Mouse (Mus musculus): ENCODE data around the gene Macc1. TPM values are rescaled to one million over a fixed set of nuclear protein-coding genes. Genes with fewer than 3 reads are reported as not detected.
A peak's percentile ranks its signal among the peaks of the same experiment; 100 is the strongest.
"Not testable (repeated sequence)": the region's sequence is repeated elsewhere in the genome, so short reads cannot be mapped to it uniquely, and the experiment has no call there.

Macc1 gene
- polyA plus RNA-seq, 1 experiment from 2014 or later, result not detected

DNA sequence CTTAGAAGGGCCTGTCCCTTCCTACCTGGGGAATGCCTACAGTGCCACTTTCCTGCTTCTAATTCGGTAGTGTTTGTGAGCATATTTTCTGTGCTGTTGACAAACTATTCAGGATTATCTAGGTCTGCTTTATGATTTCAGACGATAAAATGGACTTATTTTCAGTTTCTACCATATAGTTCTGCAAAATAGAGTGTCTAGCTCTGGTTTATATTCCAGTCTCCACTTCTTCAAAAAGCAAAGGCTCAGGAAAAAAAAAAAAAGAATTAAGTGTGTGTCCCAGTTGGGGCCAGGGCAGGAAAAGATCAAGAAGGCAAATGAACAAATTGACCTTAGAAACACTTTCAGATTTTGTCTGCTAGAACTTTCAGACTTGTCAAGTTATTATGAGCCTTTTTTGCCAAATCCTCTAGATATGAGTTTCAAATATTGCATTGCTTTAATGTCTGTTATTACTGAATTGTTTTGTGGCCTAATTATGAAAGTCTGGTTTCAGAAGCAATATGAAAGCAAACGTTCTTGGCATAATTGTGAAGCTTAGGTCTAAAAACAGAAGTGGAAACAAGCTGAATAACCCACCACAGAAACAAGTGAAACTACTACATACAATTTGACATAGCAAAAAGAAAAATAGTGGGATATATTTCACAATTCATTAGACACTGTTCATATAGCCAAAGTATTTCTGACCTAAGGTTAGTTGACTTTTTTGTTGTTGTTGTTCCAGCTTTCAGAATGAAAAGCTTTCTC lies 881 bp upstream of the Macc1 start:
- no peaks in the 10 kb centered on the region for H3K9me3 ChIP-seq (ENCODE audit: control insufficient read depth, low read length)
- H3K9ac ChIP-seq (replicated peaks; ENCODE audit: low read depth, low read length), result no peak overlapping the region
- H3K36me3 ChIP-seq (ENCODE audit: control insufficient read depth, insufficient read depth, low read length), result no peaks in the 10 kb centered on the region
- H3K27me3 ChIP-seq (ENCODE audit: control insufficient read depth, insufficient read depth, low read length), result no peaks in the 10 kb centered on the region
- no peak overlapping the region for H3K27ac ChIP-seq (ENCODE audit: low read depth, low read length)
- no peak overlapping the region for H3K4me2 ChIP-seq (ENCODE audit: low read depth, low read length)
- H3K4me3 ChIP-seq (ENCODE audit: low read depth, low read length), result no peak overlapping the region
- no peak for ATAC-seq (ENCODE audit: low read depth)
- H3K4me1 ChIP-seq (ENCODE audit: control insufficient read depth, insufficient read depth, low read length), result no peaks in the 10 kb centered on the region
- WGBS, result 77% methylated on average over 3 of the region's 3 CpGs

DNA sequence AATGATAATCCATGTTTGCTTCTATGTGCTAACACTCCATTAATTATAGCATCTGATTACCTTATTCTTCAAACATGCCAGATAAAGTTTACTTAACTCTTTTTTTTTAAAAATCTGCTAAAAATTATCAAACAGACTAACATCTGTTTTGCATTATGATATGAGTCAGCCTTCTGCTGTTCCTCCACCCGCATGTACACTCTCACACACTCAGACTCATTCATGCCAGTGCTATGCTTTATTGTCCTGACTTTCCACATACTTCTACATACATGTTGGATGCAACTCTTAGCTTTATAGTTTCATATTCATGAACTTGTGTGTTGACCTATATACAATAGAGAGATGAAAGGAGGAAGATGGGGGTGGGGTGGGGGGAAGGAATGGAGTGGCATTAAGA lies 4.7 kb downstream of the Macc1 start:
- no peak for ATAC-seq (ENCODE audit: low read depth)
- Histone ChIP-seq H3K4me2 (ENCODE audit: low read depth, low read length) (no peak overlapping the region), H3K9ac (replicated peaks; ENCODE audit: low read depth, low read length) (no peak overlapping the region), H3K4me3 (ENCODE audit: low read depth, low read length) (no peak overlapping the region), H3K27ac (ENCODE audit: low read depth, low read length) (no peak overlapping the region), H3K4me1 (ENCODE audit: control insufficient read depth, insufficient read depth, low read length) (no peaks in the 10 kb centered on the region), H3K27me3 (ENCODE audit: control insufficient read depth, insufficient read depth, low read length) (no peaks in the 10 kb centered on the region), H3K9me3 (ENCODE audit: control insufficient read depth, low read length) (no peaks in the 10 kb centered on the region), H3K36me3 (ENCODE audit: control insufficient read depth, insufficient read depth, low read length) (no peaks in the 10 kb centered on the region)
- 79% methylated on average over 1 of the region's 1 CpGs for WGBS

DNA sequence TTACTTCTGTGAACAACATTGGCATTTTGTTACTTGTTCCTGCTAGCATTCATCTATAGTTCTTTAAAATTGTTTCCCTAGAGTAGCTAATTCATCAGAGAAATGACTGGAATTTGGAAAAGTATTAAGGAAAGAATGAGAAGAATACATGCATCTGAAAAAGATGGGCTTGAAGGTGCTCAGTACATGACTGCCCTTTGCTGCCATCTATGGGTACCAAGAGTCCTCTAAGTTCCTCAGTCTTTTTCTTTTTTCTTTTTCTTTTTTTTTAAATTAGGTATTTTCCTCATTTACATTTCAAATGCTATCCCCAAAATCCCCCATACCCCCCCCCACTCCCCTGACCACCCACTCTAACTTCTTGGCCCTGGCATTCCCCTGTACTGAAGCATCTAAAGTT lies 11.3 kb downstream of the Macc1 start:
- Histone ChIP-seq H3K27me3 (ENCODE audit: control insufficient read depth, insufficient read depth, low read length) (no peaks in the 10 kb centered on the region), H3K4me2 (ENCODE audit: low read depth, low read length) (no peak overlapping the region), H3K4me1 (ENCODE audit: control insufficient read depth, insufficient read depth, low read length) (no peaks in the 10 kb centered on the region), H3K9ac (replicated peaks; ENCODE audit: low read depth, low read length) (no peak overlapping the region), H3K36me3 (ENCODE audit: control insufficient read depth, insufficient read depth, low read length) (no peaks in the 10 kb centered on the region), H3K9me3 (ENCODE audit: control insufficient read depth, low read length) (no peaks in the 10 kb centered on the region), H3K27ac (ENCODE audit: low read depth, low read length) (no peak overlapping the region), H3K4me3 (ENCODE audit: low read depth, low read length) (no peak overlapping the region)
- no peak for ATAC-seq (ENCODE audit: low read depth)

DNA sequence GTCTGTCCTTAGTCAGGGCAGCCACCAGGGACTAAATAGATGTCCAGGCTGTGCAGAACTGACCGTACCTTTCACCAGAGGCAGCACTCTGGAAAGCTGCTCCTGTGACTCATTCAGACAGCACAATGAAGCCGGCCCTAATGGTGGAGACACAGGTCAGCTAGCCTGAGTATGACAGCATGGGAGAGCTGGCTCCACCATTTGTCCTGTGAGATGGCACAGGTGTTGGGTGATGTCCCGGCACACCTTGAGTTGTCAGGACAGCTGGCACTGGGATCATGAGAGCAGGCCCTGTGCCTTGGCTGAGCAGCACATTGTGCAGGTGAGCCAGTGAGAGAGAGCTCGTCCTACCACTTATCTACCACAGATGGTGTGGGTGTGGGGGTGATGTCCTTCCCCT lies 16.6 kb downstream of the Macc1 start:
- Histone ChIP-seq H3K9ac (replicated peaks; ENCODE audit: low read depth, low read length) (no peak overlapping the region), H3K27ac (ENCODE audit: low read depth, low read length) (no peak overlapping the region), H3K9me3 (ENCODE audit: control insufficient read depth, low read length) (no peaks in the 10 kb centered on the region), H3K36me3 (ENCODE audit: control insufficient read depth, insufficient read depth, low read length) (no peaks in the 10 kb centered on the region), H3K4me3 (ENCODE audit: low read depth, low read length) (no peak overlapping the region), H3K4me2 (ENCODE audit: low read depth, low read length) (no peak overlapping the region), H3K4me1 (ENCODE audit: control insufficient read depth, insufficient read depth, low read length) (no peaks in the 10 kb centered on the region), H3K27me3 (ENCODE audit: control insufficient read depth, insufficient read depth, low read length) (no peaks in the 10 kb centered on the region)
- ATAC-seq (ENCODE audit: low read depth), result no peak
- 91% methylated on average over 4 of the region's 4 CpGs for WGBS

DNA sequence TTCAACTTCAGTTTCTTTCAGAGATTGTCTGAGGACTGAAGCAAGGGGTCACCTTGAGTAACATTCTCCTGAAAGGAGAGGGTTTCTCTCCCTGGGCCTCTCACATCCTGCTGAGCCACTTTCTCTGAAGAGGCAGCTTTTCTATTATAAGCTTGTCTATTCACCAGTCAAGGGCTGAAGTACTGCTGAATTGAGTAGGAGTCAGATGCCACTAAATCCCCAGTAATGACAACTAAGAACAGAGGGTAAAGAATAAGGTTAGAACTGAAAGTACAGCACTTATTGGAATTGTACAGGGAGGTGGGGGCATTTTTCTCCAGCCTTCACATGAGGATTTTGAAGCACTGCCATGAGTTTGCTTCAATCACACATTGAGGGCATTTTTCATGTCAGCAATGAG lies 19.3 kb downstream of the Macc1 start:
- Histone ChIP-seq H3K36me3 (ENCODE audit: control insufficient read depth, insufficient read depth, low read length) (no peaks in the 10 kb centered on the region), H3K27ac (ENCODE audit: low read depth, low read length) (no peak overlapping the region), H3K9ac (replicated peaks; ENCODE audit: low read depth, low read length) (no peak overlapping the region), H3K9me3 (ENCODE audit: control insufficient read depth, low read length) (no peaks in the 10 kb centered on the region), H3K4me3 (ENCODE audit: low read depth, low read length) (no peak overlapping the region), H3K27me3 (ENCODE audit: control insufficient read depth, insufficient read depth, low read length) (no peaks in the 10 kb centered on the region), H3K4me1 (ENCODE audit: control insufficient read depth, insufficient read depth, low read length) (no peaks in the 10 kb centered on the region), H3K4me2 (ENCODE audit: low read depth, low read length) (no peak overlapping the region)
- ATAC-seq (ENCODE audit: low read depth), result no peak

DNA sequence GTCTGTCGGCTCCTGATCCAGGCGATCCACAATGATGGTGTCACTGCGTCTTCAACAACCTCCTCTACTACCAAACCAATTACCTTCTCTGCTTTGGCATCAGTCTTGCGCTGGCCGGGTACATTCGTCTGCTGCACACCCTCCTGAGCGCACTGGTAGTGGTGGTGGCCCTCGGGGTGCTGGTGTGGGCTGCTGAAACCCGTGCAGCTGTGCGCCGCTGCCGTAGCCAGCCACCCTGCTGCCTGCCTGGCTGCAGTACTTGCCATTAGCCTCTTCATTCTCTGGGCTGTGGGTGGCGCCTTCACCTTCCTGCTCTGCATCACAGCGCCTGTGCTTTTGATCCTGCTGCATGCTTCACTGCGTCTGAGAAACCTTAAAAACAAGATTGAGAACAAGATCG lies 38.5 kb downstream of the Macc1 start:
- not testable (repeated sequence) for H3K9me3 ChIP-seq (ENCODE audit: control insufficient read depth, low read length)

DNA sequence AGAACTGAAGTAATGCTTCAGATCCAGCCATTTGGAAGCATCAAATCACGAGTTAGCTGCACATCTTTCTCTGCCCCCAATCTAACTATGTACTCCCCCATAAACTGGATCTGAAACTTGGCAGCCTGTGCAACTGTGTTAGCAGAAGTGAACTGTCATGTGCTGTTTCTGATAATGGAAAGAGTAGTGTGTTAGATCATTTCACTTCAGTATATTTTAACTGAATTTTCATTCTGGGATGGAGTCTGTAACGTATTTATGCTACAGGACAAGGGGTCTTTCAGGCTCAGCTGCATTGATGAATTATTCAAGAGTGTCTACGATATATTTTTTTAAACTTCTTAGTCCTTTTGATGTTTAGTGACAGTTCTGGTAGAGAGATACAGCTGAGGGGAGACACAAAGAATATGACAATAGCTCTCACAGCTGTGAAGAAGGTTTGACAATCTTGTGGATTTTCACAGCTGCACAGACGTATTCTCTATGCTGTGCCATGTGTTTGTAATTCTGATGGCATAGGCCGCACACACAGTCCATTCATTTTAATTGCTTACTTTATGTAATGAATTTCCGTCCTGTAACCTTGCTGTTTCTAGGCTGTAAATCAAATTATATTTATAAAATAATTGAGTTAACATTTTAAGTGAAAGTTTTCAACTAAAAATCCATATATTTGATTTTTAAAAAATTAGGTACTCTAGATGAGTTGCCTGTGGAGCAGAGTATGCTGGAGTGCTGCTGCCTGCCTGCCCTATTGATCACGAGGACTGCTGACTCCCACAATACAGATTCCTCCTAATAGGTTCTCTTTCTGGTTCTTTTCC lies 43.6 kb downstream of the Macc1 start:
- H3K9me3 ChIP-seq (ENCODE audit: control insufficient read depth, low read length), result no peaks in the 10 kb centered on the region
- no peak overlapping the region for H3K4me3 ChIP-seq (ENCODE audit: low read depth, low read length)
- ATAC-seq (ENCODE audit: low read depth), result no peak
- 27% methylated on average over 7 of the region's 7 CpGs for WGBS
- no peaks in the 10 kb centered on the region for H3K4me1 ChIP-seq (ENCODE audit: control insufficient read depth, insufficient read depth, low read length)
- no peaks in the 10 kb centered on the region for H3K27me3 ChIP-seq (ENCODE audit: control insufficient read depth, insufficient read depth, low read length)
- H3K36me3 ChIP-seq (ENCODE audit: control insufficient read depth, insufficient read depth, low read length), result no peaks in the 10 kb centered on the region
- no peak overlapping the region for H3K9ac ChIP-seq (replicated peaks; ENCODE audit: low read depth, low read length)
- H3K4me2 ChIP-seq (ENCODE audit: low read depth, low read length), result no peak overlapping the region
- no peak overlapping the region for H3K27ac ChIP-seq (ENCODE audit: low read depth, low read length)

More for the DNA sequence above, 38.5 kb downstream of the Macc1 start:
- not testable (repeated sequence) for H3K36me3 ChIP-seq (ENCODE audit: control insufficient read depth, insufficient read depth, low read length); H3K9ac ChIP-seq (replicated peaks; ENCODE audit: low read depth, low read length); H3K4me2 ChIP-seq (ENCODE audit: low read depth, low read length); H3K4me1 ChIP-seq (ENCODE audit: control insufficient read depth, insufficient read depth, low read length); H3K27me3 ChIP-seq (ENCODE audit: control insufficient read depth, insufficient read depth, low read length); H3K4me3 ChIP-seq (ENCODE audit: low read depth, low read length); H3K27ac ChIP-seq (ENCODE audit: low read depth, low read length)
- WGBS, result 32% methylated on average over 16 of the region's 16 CpGs
- 0 out of 2 replicates have a peak, but pooled peaks have one; percentile 60 for ATAC-seq (ENCODE audit: low read depth)

DNA sequence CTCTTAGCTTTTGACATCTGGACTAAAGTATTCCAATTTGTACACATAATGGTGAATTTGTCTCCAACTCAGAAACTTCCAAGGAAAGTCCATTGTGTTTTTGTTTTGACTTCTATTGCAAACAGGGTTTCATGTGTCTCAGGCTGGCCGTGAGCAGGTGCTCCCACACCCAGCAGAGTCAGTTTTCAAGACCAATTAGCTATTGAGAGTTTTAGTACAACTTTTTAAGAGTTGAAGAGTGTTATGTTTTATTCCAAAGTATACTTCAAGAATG lies 44.1 kb downstream of the Macc1 start:
- H3K9ac ChIP-seq (replicated peaks; ENCODE audit: low read depth, low read length), result no peak overlapping the region
- H3K4me3 ChIP-seq (ENCODE audit: low read depth, low read length), result no peak overlapping the region
- no peak overlapping the region for H3K4me2 ChIP-seq (ENCODE audit: low read depth, low read length)
- no peaks in the 10 kb centered on the region for H3K9me3 ChIP-seq (ENCODE audit: control insufficient read depth, low read length)
- H3K27me3 ChIP-seq (ENCODE audit: control insufficient read depth, insufficient read depth, low read length), result no peaks in the 10 kb centered on the region
- 42% methylated on average over 1 of the region's 1 CpGs for WGBS
- no peaks in the 10 kb centered on the region for H3K36me3 ChIP-seq (ENCODE audit: control insufficient read depth, insufficient read depth, low read length)
- no peak overlapping the region for H3K27ac ChIP-seq (ENCODE audit: low read depth, low read length)
- no peaks in the 10 kb centered on the region for H3K4me1 ChIP-seq (ENCODE audit: control insufficient read depth, insufficient read depth, low read length)
- ATAC-seq (ENCODE audit: low read depth), result no peak

DNA sequence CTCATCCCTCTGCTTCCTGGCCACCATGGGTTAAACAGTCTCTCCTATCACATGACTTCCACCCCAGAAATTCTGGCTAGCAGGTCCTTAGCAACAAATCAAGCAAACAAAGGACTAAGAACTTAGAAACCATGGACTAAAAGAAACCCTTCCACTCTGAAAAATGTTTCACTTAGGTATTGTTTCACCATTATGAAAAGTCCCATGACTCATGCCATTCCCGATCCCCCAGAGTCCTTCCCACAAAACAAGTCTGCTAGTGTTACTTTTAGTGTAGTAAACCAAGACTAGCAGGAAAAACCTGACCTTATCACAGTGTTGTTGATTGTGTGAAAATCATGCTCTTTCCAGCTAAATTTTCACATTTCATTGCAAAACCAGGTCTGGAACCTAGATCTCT lies 51.0 kb downstream of the Macc1 start:
- Histone ChIP-seq H3K4me2 (ENCODE audit: low read depth, low read length) (no peak overlapping the region), H3K27ac (ENCODE audit: low read depth, low read length) (no peak overlapping the region), H3K9me3 (ENCODE audit: control insufficient read depth, low read length) (no peaks in the 10 kb centered on the region), H3K9ac (replicated peaks; ENCODE audit: low read depth, low read length) (no peak overlapping the region), H3K4me1 (ENCODE audit: control insufficient read depth, insufficient read depth, low read length) (no peaks in the 10 kb centered on the region), H3K27me3 (ENCODE audit: control insufficient read depth, insufficient read depth, low read length) (no peaks in the 10 kb centered on the region), H3K36me3 (ENCODE audit: control insufficient read depth, insufficient read depth, low read length) (no peaks in the 10 kb centered on the region), H3K4me3 (ENCODE audit: low read depth, low read length) (no peak overlapping the region)
- ATAC-seq (ENCODE audit: low read depth), result no peak
- 58% methylated on average over 1 of the region's 1 CpGs for WGBS
